Mouse (Mus musculus): Measurements from ENCODE around the gene Adamts17.

DNA sequence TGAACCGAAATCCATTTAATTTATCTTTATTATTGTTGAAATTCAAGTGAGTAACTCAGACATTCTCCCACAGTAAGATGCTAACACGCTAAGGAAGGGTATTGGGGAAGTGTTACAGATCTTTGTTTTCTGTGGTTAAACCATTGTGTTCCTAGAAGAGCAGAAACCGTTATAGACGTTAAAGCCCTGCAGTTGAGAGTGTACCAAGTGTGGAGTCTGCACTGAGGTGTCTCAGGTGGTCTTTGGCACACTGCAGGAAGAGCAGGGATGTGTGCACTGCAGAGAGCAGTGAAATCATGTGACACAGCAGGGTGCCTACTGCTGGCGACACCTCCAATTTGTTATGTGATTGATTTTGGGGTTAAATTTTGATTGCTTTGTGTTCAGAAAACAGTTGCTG is 142.5 kb downstream of the Adamts17 start:
- TF ChIP-seq CTCF (IDR thresholded peaks at IDR 0.05; ENCODE audit: extremely low read depth, insufficient read length, insufficient replicate concordance, low read depth, low read length) (no peak), POLR2A (IDR thresholded peaks at IDR 0.05; ENCODE audit: low read depth, low read length) (no peak)
